Mouse (Mus musculus) skeletal muscle tissue, postnatal 0 days (tissue): ENCODE results near the gene Cep290. TPM values are rescaled to one million over a fixed set of nuclear protein-coding genes. Genes with fewer than 3 reads are reported as not detected.

Experiments used
- polyA plus RNA-seq: library from polyadenylated mRNA; unstranded; fragments of >200 nt; fragmentation: Nextera tagmentation; extraction: Ambion mirVana; gene quantifications from 2 replicates; pipeline ENCODE4 v1.2.1, GENCODE M21; 2015

The Cep290 gene
- polyA plus RNA-seq: 1.3 TPM in 2 replicates

GRCm38 (mm10) chr10:100487097-100487978, at the start of gene Cep290, which contains the start of gene Tmtc3:
TSS of gene Cep290 (plus strand) at chr10:100487558.
TSS of gene Tmtc3 (minus strand) at chr10:100487350.

GRCm38 (mm10) chr10:100590323-100590722, 103.0 kb downstream of the Cep290 start, which contains the start of the genes 4930430F08Rik and 1700017N19Rik:
TSS of gene 4930430F08Rik (minus strand) at chr10:100590423.
TSS of gene 1700017N19Rik (plus strand) at chr10:100590484.

Other genes starting within 250 kb of the Cep290 start
- gene Gm4301, start 151.9 kb upstream of the Cep290 start, polyA plus RNA-seq: not detected in 2 replicates
- not detected in 2 replicates for gene Gm4302, start 146.7 kb upstream of the Cep290 start, polyA plus RNA-seq
- not detected in 2 replicates for gene Gm4303, start 141.6 kb upstream of the Cep290 start, polyA plus RNA-seq
- not detected in 2 replicates for gene Gm4305, start 136.5 kb upstream of the Cep290 start, polyA plus RNA-seq
- gene Gm4307, start 126.2 kb upstream of the Cep290 start, polyA plus RNA-seq: not detected in 2 replicates
- not detected in 2 replicates for gene Gm4312, start 105.0 kb upstream of the Cep290 start, polyA plus RNA-seq
- gene Tmtc3, start 208 bp upstream of the Cep290 start, polyA plus RNA-seq: 5.5 and 6.0 TPM in 2 replicates
- 5.0 and 5.7 TPM in 2 replicates for gene 4930430F08Rik, start 102.9 kb downstream of the Cep290 start, polyA plus RNA-seq
- gene 1700017N19Rik, start 102.9 kb downstream of the Cep290 start, polyA plus RNA-seq: not detected in 2 replicates